Mouse (Mus musculus): Measurements from ENCODE around the gene Olfr1262. TPM values are rescaled to one million over a fixed set of nuclear protein-coding genes. Genes with fewer than 3 reads are reported as not detected.

The Olfr1262 gene
- not detected in 2 replicates for polyA plus RNA-seq (2011; ENCODE audit: insufficient read depth, insufficient read length, low read depth, missing spikeins)

DNA sequence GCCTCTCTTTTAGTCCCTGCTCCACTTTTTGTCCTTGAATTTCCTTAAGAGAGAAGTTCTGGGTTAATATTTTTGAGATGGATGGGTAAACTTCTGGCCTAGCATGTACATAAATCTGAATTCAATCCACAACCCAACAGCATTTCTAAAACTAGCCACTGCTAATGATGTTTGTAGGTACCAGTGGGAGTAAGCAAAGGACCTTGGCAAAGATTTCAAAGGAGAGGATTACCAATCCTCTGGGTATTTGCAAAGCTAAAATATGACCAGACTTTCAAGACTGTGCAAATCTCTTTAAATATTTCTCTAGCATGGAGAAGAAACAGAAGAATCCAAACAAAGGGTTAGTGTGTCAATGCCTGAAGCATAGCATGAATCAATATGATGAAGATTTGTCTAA, at the start of gene Olfr1262:
Gene Olfr1262 (plus strand): TSS at position 301 of the 400 bp plus-strand sequence.
- H3K27me3 ChIP-seq (ENCODE audit: control insufficient read depth, insufficient read depth, low read length, poor library complexity, severe bottlenecking), result no peaks in the 10 kb centered on the region
- TF ChIP-seq EP300 (IDR thresholded peaks at IDR 0.05; ENCODE audit: insufficient read depth, low read depth, low read length) (no peak), CTCF (IDR thresholded peaks at IDR 0.05; ENCODE audit: low read depth, low read length) (no peak), POLR2A (IDR thresholded peaks at IDR 0.05; ENCODE audit: insufficient read depth, low read length) (no peak)
- H3K9me3 ChIP-seq (replicated peaks; ENCODE audit: control insufficient read depth, insufficient read depth, low read length, poor library complexity, severe bottlenecking), result no peaks in the 10 kb centered on the region
- H3K4me1 ChIP-seq (ENCODE audit: control insufficient read depth, insufficient read depth, low read length), result no peaks in the 10 kb centered on the region
- H3K27ac ChIP-seq (ENCODE audit: insufficient read depth, low read length), result no peak within 1 kb of the TSS
- H3K36me3 ChIP-seq (ENCODE audit: control insufficient read depth, insufficient read depth, low read length, poor library complexity, severe bottlenecking), result no peaks in the 10 kb centered on the region
- no peak within 1 kb of the TSS for H3K9ac ChIP-seq (ENCODE audit: low read depth, poor library complexity, severe bottlenecking)
- H3K4me3 ChIP-seq (ENCODE audit: low read depth, low read length), result no peak within 1 kb of the TSS

DNA sequence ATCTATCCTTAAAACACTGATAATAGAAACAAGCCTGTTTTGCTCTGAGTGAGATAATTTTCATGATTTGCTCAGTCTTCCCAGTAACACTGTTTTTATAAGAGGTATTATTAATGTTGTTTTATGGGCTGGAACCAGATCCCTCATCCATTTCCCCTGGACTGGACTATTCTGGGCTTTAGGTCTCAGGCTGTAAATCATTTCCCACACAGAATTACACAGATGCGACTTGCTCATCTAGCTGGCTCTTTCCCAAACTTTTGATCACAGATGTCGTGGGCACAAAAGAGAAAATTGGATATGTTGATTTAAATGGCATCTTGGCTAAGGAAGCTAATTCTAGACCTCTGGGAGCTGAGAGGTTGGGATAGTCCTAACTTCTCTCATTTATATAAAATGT, 25.8 kb upstream of the Olfr1262 start, which contains the start of gene Olfr1260:
Gene Olfr1260 (plus strand): TSS at position 157 of the 400 bp plus-strand sequence.
- H3K9me3 ChIP-seq (replicated peaks; ENCODE audit: control insufficient read depth, insufficient read depth, low read length, poor library complexity, severe bottlenecking), result no peaks in the 10 kb centered on the region
- H3K4me3 ChIP-seq (ENCODE audit: low read depth, low read length), result no peak within 1 kb of the TSS
- H3K9ac ChIP-seq (ENCODE audit: low read depth, poor library complexity, severe bottlenecking), result no peak within 1 kb of the TSS
- H3K27ac ChIP-seq (ENCODE audit: insufficient read depth, low read length), result no peak within 1 kb of the TSS
- no peaks in the 10 kb centered on the region for H3K4me1 ChIP-seq (ENCODE audit: control insufficient read depth, insufficient read depth, low read length)
- no peaks in the 10 kb centered on the region for H3K27me3 ChIP-seq (ENCODE audit: control insufficient read depth, insufficient read depth, low read length, poor library complexity, severe bottlenecking)
- no peak for TF ChIP-seq CTCF (IDR thresholded peaks at IDR 0.05; ENCODE audit: low read depth, low read length)
- no peaks in the 10 kb centered on the region for H3K36me3 ChIP-seq (ENCODE audit: control insufficient read depth, insufficient read depth, low read length, poor library complexity, severe bottlenecking)

DNA sequence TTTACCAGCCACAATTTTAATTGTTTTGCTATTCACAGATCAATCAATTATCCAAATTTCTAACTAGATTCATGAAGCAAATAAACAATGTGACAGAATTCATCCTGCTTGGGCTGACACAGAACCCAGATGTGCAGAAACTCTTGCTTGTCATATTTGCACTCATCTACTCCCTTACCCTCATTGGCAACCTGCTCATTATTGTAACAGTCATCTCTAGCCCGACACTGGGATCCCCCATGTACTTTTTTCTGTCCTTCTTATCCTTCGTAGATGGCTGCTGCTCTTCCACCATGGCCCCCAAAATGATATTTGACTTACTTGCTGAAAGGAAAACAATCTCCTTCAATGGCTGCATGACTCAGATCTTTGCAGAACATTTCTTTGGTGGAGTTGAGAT, 22.2 kb upstream of the Olfr1262 start:
- Histone ChIP-seq H3K27ac (ENCODE audit: insufficient read depth, low read length) (no peak overlapping the region), H3K4me1 (ENCODE audit: control insufficient read depth, insufficient read depth, low read length) (no peaks in the 10 kb centered on the region), H3K9ac (ENCODE audit: low read depth, poor library complexity, severe bottlenecking) (no peak overlapping the region), H3K4me3 (ENCODE audit: low read depth, low read length) (no peak overlapping the region), H3K36me3 (ENCODE audit: control insufficient read depth, insufficient read depth, low read length, poor library complexity, severe bottlenecking) (no peaks in the 10 kb centered on the region), H3K27me3 (ENCODE audit: control insufficient read depth, insufficient read depth, low read length, poor library complexity, severe bottlenecking) (no peaks in the 10 kb centered on the region), H3K9me3 (replicated peaks; ENCODE audit: control insufficient read depth, insufficient read depth, low read length, poor library complexity, severe bottlenecking) (no peaks in the 10 kb centered on the region)
- TF ChIP-seq POLR2A (IDR thresholded peaks at IDR 0.05; ENCODE audit: insufficient read depth, low read length), result no peak
- TF ChIP-seq CTCF (IDR thresholded peaks at IDR 0.05; ENCODE audit: low read depth, low read length), result no peak

- no peak within 1 kb of the TSS for H3K4me3 ChIP-seq (ENCODE audit: low read depth, low read length)
- TF ChIP-seq EP300 (IDR thresholded peaks at IDR 0.05; ENCODE audit: insufficient read depth, low read depth, low read length), result no peak
- TF ChIP-seq POLR2A (IDR thresholded peaks at IDR 0.05; ENCODE audit: insufficient read depth, low read length), result no peak
- no peak for TF ChIP-seq CTCF (IDR thresholded peaks at IDR 0.05; ENCODE audit: low read depth, low read length)
- no peaks in the 10 kb centered on the region for H3K9me3 ChIP-seq (replicated peaks; ENCODE audit: control insufficient read depth, insufficient read depth, low read length, poor library complexity, severe bottlenecking)
- H3K27me3 ChIP-seq (ENCODE audit: control insufficient read depth, insufficient read depth, low read length, poor library complexity, severe bottlenecking), result no peaks in the 10 kb centered on the region
- no peaks in the 10 kb centered on the region for H3K4me1 ChIP-seq (ENCODE audit: control insufficient read depth, insufficient read depth, low read length)
- H3K9ac ChIP-seq (ENCODE audit: low read depth, poor library complexity, severe bottlenecking), result no peak within 1 kb of the TSS
- H3K36me3 ChIP-seq (ENCODE audit: control insufficient read depth, insufficient read depth, low read length, poor library complexity, severe bottlenecking), result no peaks in the 10 kb centered on the region
- no peak within 1 kb of the TSS for H3K27ac ChIP-seq (ENCODE audit: insufficient read depth, low read length)
These were observed 9.0 kb upstream of the Olfr1262 start, which contains the start of gene Olfr1261 for GRCm38 (mm10) chr2:89990921-89991320. Gene Olfr1261 (plus strand): TSS chr2:89991221.

GRCm38 (mm10) chr2:90011831-90012230, 11.9 kb downstream of the Olfr1262 start, which contains the start of gene Olfr1263:
Gene Olfr1263 (plus strand): TSS chr2:90012131.
- TF ChIP-seq POLR2A (IDR thresholded peaks at IDR 0.05; ENCODE audit: insufficient read depth, low read length) (no peak), EP300 (IDR thresholded peaks at IDR 0.05; ENCODE audit: insufficient read depth, low read depth, low read length) (no peak), CTCF (IDR thresholded peaks at IDR 0.05; ENCODE audit: low read depth, low read length) (no peak)
- no peaks in the 10 kb centered on the region for H3K36me3 ChIP-seq (ENCODE audit: control insufficient read depth, insufficient read depth, low read length, poor library complexity, severe bottlenecking)
- no peaks in the 10 kb centered on the region for H3K9me3 ChIP-seq (replicated peaks; ENCODE audit: control insufficient read depth, insufficient read depth, low read length, poor library complexity, severe bottlenecking)
- no peak within 1 kb of the TSS for H3K9ac ChIP-seq (ENCODE audit: low read depth, poor library complexity, severe bottlenecking)
- no peaks in the 10 kb centered on the region for H3K4me1 ChIP-seq (ENCODE audit: control insufficient read depth, insufficient read depth, low read length)
- H3K4me3 ChIP-seq (ENCODE audit: low read depth, low read length), result no peak within 1 kb of the TSS
- no peaks in the 10 kb centered on the region for H3K27me3 ChIP-seq (ENCODE audit: control insufficient read depth, insufficient read depth, low read length, poor library complexity, severe bottlenecking)
- no peak within 1 kb of the TSS for H3K27ac ChIP-seq (ENCODE audit: insufficient read depth, low read length)

GRCm38 (mm10) chr2:90025477-90025876, 25.5 kb downstream of the Olfr1262 start, which contains the start of gene Olfr1264:
Gene Olfr1264 (minus strand): TSS chr2:90025577.
- no peaks in the 10 kb centered on the region for H3K9me3 ChIP-seq (replicated peaks; ENCODE audit: control insufficient read depth, insufficient read depth, low read length, poor library complexity, severe bottlenecking)
- H3K4me3 ChIP-seq (ENCODE audit: low read depth, low read length), result no peak within 1 kb of the TSS
- no peaks in the 10 kb centered on the region for H3K36me3 ChIP-seq (ENCODE audit: control insufficient read depth, insufficient read depth, low read length, poor library complexity, severe bottlenecking)
- TF ChIP-seq EP300 (IDR thresholded peaks at IDR 0.05; ENCODE audit: insufficient read depth, low read depth, low read length) (no peak), POLR2A (IDR thresholded peaks at IDR 0.05; ENCODE audit: insufficient read depth, low read length) (no peak), CTCF (IDR thresholded peaks at IDR 0.05; ENCODE audit: low read depth, low read length) (no peak)
- no peak within 1 kb of the TSS for H3K9ac ChIP-seq (ENCODE audit: low read depth, poor library complexity, severe bottlenecking)
- H3K27ac ChIP-seq (ENCODE audit: insufficient read depth, low read length), result no peak within 1 kb of the TSS
- H3K4me1 ChIP-seq (ENCODE audit: control insufficient read depth, insufficient read depth, low read length), result no peaks in the 10 kb centered on the region
- no peaks in the 10 kb centered on the region for H3K27me3 ChIP-seq (ENCODE audit: control insufficient read depth, insufficient read depth, low read length, poor library complexity, severe bottlenecking)
